Mouse (Mus musculus) forebrain, postnatal 0 days (tissue): Measurements from ENCODE around the gene Grk3. TPM values are rescaled to one million over a fixed set of nuclear protein-coding genes. Genes with fewer than 3 reads are reported as not detected.

Experiments
- ATAC-seq: fragments of 200-750 bp; cut with Nextera tagmentation; 2 replicates; pipeline ENCODE4 v1.8.0; 2017; ENCODE audit warnings: mild to moderate bottlenecking, moderate library complexity
- DNase-seq: peaks from one replicate; pipeline ENCODE4 v3.0.0-alpha.2; 2015
- H3K27ac ChIP-seq: fragments of 300-500 bp; sonication (generic); 2 replicates; pipeline ENCODE4 v1.5.1; 2014; ENCODE audit warnings: low read depth, mild to moderate bottlenecking, antibody characterized with exemption, low read length, moderate library complexity, mixed read lengths
- H3K27me3 ChIP-seq: fragments of 300-500 bp; sonication (generic); 2 replicates; pipeline ENCODE4 v1.6.1; 2014; ENCODE audit warnings: mild to moderate bottlenecking, low read length, mixed read lengths; ENCODE audit not compliant: insufficient read depth
- H3K36me3 ChIP-seq: fragments of 300-500 bp; sonication (generic); 2 replicates; pipeline ENCODE4 v1.6.1; 2014; ENCODE audit warnings: mild to moderate bottlenecking, moderate library complexity; ENCODE audit not compliant: insufficient read depth
- H3K4me1 ChIP-seq: fragments of 300-500 bp; sonication (generic); 2 replicates; pipeline ENCODE4 v1.6.1; 2014; ENCODE audit warnings: antibody characterized with exemption; ENCODE audit not compliant: insufficient read depth
- H3K4me2 ChIP-seq: fragments of 300-500 bp; sonication (generic); 2 replicates; pipeline ENCODE4 v1.6.1; 2014; ENCODE audit warnings: low read depth, mild to moderate bottlenecking, moderate library complexity
- H3K4me3 ChIP-seq: fragments of 300-500 bp; sonication (generic); 2 replicates; pipeline ENCODE4 v1.5.1; 2014; ENCODE audit warnings: low read depth, low read length, mixed read lengths
- H3K9ac ChIP-seq: fragments of 300-500 bp; sonication (generic); 2 replicates; pipeline ENCODE4 v1.6.1; 2014; ENCODE audit warnings: mild to moderate bottlenecking
- H3K9me3 ChIP-seq: fragments of 300-500 bp; sonication (generic); 2 replicates; pipeline ENCODE4 v1.6.1; 2016; ENCODE audit warnings: low read length
- CTCF ChIP-seq: sonication (generic); IDR thresholded peaks from 2 replicates; pipeline ENCODE4 v1.5.1; 2016; ENCODE audit warnings: antibody characterized with exemption, control low read depth, low read depth
- WGBS: fragments of 180-500 bp; shearing (Covaris S2); extraction: QIAGEN DNeasy Blood & Tissue Kit; methylation state at CpG from one replicate; pipeline ENCODE4 v1.1.7; 2014; 5-methylcytosine and 5-hydroxymethylcytosine counted together
- polyA plus RNA-seq: library from polyadenylated mRNA; unstranded; fragments of >200 nt; fragmentation: Nextera tagmentation; extraction: Ambion mirVana; gene quantifications from 2 replicates; pipeline ENCODE4 v1.2.1, GENCODE M21; 2015
- total RNA-seq: library from RNA; depleted of rRNA; stranded (reverse); fragments of >200 nt; gene quantifications from 2 replicates; pipeline ENCODE4 v1.2.3, GENCODE M21; 2014

The Grk3 gene
- total and polyA plus RNA-seq, 2 experiments from 2014 or later = 12.3 to 56.3 TPM

DNA sequence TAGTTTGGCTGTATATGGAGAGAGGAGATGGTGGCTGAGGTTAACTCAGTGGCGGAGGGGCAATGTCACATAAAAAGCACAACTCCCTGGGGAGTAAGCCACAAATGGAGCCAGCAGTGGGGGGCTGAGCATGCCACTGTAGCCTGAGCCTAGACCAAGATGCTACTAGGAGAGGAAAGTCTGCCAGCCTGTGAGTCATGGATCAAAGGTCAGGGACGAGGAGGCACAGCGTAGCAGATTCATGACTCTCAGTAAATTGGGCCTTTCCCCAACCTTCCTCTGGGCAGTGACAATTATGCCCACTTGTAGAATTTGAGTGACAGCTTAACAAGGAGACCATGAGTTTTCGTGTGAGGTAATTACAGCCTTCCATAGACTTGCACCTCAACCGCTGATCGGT, 33.7 kb downstream of the Grk3 start:
- Histone ChIP-seq H3K27ac (no peak overlapping the region), H3K27me3 (no peaks in the 10 kb centered on the region), H3K9me3 (no peaks in the 10 kb centered on the region), H3K9ac (no peak overlapping the region), H3K4me1 (no peaks in the 10 kb centered on the region), H3K4me3 (no peak overlapping the region), H3K4me2 (no peak overlapping the region), H3K36me3 (0 out of 2 replicates have a peak, but pooled peaks cover 6% of the 10 kb centered on the region)
- 50% methylated on average over 6 of the region's 6 CpGs for WGBS
- TF ChIP-seq CTCF = no peak
- DNase-seq = no peak
- ATAC-seq = no peak

DNA sequence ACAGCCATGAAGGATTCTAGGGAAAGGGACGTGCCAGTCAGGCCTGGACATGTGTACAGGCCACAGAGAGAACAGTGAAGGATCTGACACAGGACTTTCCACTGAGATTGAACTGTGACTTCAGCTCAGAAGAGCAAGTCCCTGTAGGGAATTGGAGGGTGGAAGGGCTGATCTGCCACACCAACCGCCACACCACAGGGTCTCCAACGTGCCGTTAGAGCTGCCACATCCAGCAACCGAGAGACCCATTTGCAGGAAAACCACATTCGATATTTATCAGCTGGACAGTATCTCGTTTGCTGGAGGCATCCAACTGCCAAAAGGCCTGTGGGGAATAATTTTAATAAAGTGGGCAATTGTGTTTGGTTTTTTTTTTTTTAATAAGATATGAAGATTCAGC, 35.9 kb downstream of the Grk3 start:
- Histone ChIP-seq H3K27me3 (no peaks in the 10 kb centered on the region), H3K27ac (no peak overlapping the region), H3K36me3 (0 out of 2 replicates have a peak, but pooled peaks cover 6% of the 10 kb centered on the region), H3K9me3 (no peaks in the 10 kb centered on the region), H3K4me2 (no peak overlapping the region), H3K4me3 (no peak overlapping the region), H3K4me1 (no peaks in the 10 kb centered on the region), H3K9ac (no peak overlapping the region)
- no peak for ATAC-seq
- no peak for DNase-seq
- TF ChIP-seq CTCF = no peak
- WGBS = 78% methylated on average over 7 of the region's 7 CpGs

DNA sequence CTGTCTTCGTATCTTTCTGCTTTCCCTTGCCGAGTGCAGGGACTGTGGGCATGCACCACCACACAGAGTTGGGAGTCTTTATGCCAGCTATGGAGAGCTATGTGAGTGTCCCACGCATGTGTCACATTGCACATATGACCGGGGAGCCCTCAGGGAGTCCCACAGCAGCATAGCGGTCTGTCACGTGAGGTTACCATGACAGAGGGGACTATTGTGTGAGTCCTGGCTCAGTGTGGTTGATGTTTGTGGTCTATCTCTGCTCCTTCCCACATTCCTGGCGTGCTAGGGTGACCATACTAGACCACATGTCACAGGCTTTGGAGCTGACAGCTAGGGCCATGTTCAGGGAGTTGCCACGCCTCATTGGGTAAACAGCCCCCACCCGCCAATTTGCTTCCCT, 36.4 kb downstream of the Grk3 start:
- ATAC-seq = no peak
- no peak for DNase-seq

DNA sequence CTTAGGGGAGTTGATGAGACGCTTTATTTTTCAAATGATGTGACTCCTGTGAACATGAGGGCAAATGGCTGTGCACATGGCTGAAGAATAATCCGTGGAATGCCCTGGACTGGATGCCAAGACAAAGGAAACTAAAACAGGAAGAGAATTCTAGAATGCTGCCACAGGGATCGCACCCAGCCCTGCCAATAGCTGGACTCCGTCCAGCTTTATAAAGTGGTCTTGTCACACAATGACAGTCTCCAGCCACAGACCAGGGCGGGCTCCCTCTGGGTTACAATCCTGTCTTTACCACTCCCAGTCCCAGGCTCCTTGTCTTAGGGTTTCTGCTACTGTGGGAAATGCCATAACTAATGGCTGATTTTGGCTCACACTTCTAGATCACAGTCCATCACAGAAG, 38.5 kb downstream of the Grk3 start:
- H3K4me2 ChIP-seq = no peak overlapping the region
- ATAC-seq (no peak), DNase-seq (no peak)
- no peaks in the 10 kb centered on the region for H3K27me3 ChIP-seq
- no peaks in the 10 kb centered on the region for H3K36me3 ChIP-seq
- H3K4me1 ChIP-seq = no peaks in the 10 kb centered on the region
- TF ChIP-seq CTCF = no peak
- H3K9ac ChIP-seq = no peak overlapping the region
- no peak overlapping the region for H3K4me3 ChIP-seq
- no peak overlapping the region for H3K27ac ChIP-seq
- no peaks in the 10 kb centered on the region for H3K9me3 ChIP-seq
- 63% methylated on average over 5 of the region's 5 CpGs for WGBS

More for the DNA sequence above, 36.4 kb downstream of the Grk3 start:
- Histone ChIP-seq H3K9ac (no peak overlapping the region), H3K27me3 (no peaks in the 10 kb centered on the region), H3K27ac (no peak overlapping the region), H3K4me1 (no peaks in the 10 kb centered on the region), H3K4me3 (no peak overlapping the region), H3K4me2 (no peak overlapping the region), H3K9me3 (no peaks in the 10 kb centered on the region), H3K36me3 (0 out of 2 replicates have a peak, but pooled peaks cover 6% of the 10 kb centered on the region)
- TF ChIP-seq CTCF = no peak
- 94% methylated on average over 9 of the region's 9 CpGs for WGBS

DNA sequence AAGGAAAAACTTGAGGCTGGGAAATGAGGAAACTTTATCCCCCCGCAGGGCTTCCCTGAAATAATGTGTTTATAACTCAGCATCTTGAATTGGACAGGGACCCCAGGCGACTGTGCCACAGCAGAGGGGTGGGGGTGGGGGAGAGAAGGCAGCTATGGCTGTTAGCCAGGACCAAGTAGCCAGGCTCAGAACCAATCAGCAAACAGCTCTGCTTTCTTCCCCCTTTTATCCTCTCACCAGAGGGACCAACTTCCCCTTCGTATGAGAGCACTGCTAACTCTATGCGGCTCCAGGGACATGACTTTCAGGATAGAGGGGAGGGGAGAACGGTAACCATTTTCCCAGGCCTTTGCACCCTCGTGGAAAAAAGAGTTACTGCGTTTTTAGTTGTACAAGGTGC, 42.0 kb downstream of the Grk3 start:
- 45% methylated on average over 7 of the region's 7 CpGs for WGBS

DNA sequence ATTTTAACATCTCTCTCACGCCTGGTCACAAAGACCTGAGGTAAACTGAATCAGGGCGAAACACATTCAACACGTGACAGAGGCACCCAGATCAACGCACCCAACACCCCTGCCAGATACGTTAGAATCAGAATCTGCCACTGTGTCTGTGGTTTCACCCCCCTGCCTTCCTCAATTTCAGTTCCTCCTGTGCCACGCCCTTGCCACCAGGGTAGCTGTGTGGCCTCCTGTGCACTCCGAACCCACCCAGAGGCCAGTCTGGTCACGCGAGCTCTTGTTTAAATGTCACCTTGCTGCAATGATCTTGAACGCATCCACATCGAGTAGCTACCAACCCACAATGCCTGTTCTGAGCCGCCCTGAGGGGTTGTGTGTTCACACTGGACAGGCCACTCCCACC, 43.3 kb downstream of the Grk3 start:
- no peak for TF ChIP-seq CTCF
- ATAC-seq (no peak), DNase-seq (no peak)
- no peak overlapping the region for H3K9ac ChIP-seq
- no peaks in the 10 kb centered on the region for H3K27me3 ChIP-seq
- H3K27ac ChIP-seq = no peak overlapping the region
- no peaks in the 10 kb centered on the region for H3K9me3 ChIP-seq
- H3K4me1 ChIP-seq = no peaks in the 10 kb centered on the region
- 89% methylated on average over 12 of the region's 12 CpGs for WGBS
- no peak overlapping the region for H3K4me2 ChIP-seq
- H3K4me3 ChIP-seq = no peak overlapping the region
- H3K36me3 ChIP-seq = no peaks in the 10 kb centered on the region

More for the DNA sequence above, 42.0 kb downstream of the Grk3 start:
- ATAC-seq = 0 out of 2 replicates have a peak, but pooled peaks have one; percentile 25
- Histone ChIP-seq H3K27me3 (no peaks in the 10 kb centered on the region), H3K36me3 (no peaks in the 10 kb centered on the region), H3K4me1 (no peaks in the 10 kb centered on the region), H3K4me2 (no peak overlapping the region), H3K4me3 (no peak overlapping the region), H3K9me3 (no peaks in the 10 kb centered on the region), H3K9ac (no peak overlapping the region), H3K27ac (no peak overlapping the region)
- no peak for DNase-seq
- TF ChIP-seq CTCF = no peak

DNA sequence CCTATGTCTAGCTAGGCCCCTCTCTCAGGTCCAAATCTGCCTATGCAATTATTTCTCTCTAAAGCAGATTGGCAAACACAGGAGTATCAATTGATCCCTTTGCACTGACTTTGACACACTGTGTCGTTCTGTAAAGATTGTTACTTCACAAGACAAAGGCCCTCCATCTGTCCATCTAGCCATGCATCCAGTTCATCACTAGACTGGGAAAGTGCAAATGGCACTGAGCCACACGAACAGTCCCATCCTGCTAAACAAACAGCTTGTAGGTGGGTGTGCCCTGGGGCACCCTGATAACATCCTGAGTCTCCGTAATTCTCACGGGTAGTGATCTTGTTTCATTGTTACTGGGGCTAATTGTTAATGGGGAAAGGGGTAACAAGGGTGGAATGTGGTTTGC, 52.1 kb downstream of the Grk3 start:
- WGBS = 38% methylated on average over 4 of the region's 4 CpGs
- Histone ChIP-seq H3K4me3 (no peak overlapping the region), H3K9me3 (no peaks in the 10 kb centered on the region), H3K9ac (no peak overlapping the region), H3K27me3 (no peaks in the 10 kb centered on the region), H3K27ac (no peak overlapping the region), H3K4me2 (no peak overlapping the region), H3K4me1 (no peaks in the 10 kb centered on the region), H3K36me3 (no peaks in the 10 kb centered on the region)
- DNase-seq = no peak
- ATAC-seq = no peak
- no peak for TF ChIP-seq CTCF

DNA sequence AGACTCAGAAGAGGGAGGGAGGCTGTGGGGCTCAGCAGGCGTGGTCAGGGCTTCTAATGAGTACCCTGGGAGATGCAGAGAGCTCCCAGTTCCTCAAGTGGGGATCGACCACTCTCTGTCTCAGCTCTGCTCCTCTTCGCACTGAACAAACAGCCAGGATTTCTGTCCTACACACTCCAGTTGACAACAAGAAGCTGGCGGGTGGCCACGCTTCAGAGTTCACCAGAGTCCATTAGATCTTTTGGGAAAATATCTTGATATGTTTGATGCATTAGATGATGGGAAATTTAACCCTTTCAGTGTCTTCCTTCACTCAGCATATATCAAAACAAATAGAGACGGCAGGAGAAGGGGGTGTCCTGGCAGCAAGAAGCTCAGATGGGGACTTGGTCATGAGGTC, 53.4 kb downstream of the Grk3 start:
- Histone ChIP-seq H3K9ac (no peak overlapping the region), H3K36me3 (no peaks in the 10 kb centered on the region), H3K4me1 (no peaks in the 10 kb centered on the region), H3K27ac (no peak overlapping the region), H3K4me2 (no peak overlapping the region), H3K4me3 (no peak overlapping the region), H3K9me3 (no peaks in the 10 kb centered on the region), H3K27me3 (no peaks in the 10 kb centered on the region)
- ATAC-seq (no peak), DNase-seq (no peak)
- no peak for TF ChIP-seq CTCF
- 78% methylated on average over 6 of the region's 6 CpGs for WGBS
